ENCODE assay signal across 14 mouse cellular contexts in the genomic region with DNA sequence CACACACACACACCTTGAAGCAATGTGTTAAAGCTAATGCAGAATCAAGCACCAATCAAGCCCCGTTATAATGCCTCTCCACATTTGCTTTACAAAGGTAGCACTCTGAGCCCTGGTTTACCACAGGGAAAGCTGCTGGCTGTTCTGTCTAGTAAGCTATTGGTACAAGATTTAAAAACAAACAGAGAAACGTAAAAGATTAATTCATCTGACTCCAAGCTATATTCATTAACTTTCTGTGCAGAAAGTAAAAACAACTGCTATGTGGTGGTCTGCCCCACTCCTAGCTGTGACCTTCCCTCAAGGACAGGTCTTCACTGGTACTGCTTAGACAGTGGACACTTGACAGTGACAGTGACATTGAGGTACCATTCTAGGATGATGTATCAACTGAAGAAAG.
"Had no signal": no experiment of that assay in that cellular context is flagged by ENCODE, and none has a peak within 500 bp of the region (broad histone marks: within the 10 kb centered on the region; RNA-seq: fewer than 3 reads in every experiment).

No protein-coding gene starts in this region.

- ATAC-seq: hindbrain, postnatal 0 days; inflammation-experienced regulatory T-cells, adult 6 months; intestine, embryonic 16.5 days; lung, postnatal 0 days; midbrain, embryonic 13.5 days; midbrain, embryonic 16.5 days had no signal

- DNase-seq: layer of hippocampus, adult 9-11 months; liver, embryonic 13.5 days; lung, embryonic 14.5 days; lung, postnatal 36 days; retina, postnatal 1 day; right cerebral cortex, postnatal 25 days; spleen, adult 18-20 months; thymus, postnatal 25 days had no signal
